Mouse (Mus musculus) G1E (cell line): Measurements from ENCODE around the gene Samd10.

Experiments
- CTCF ChIP-seq: IDR thresholded peaks from 2 replicates; pipeline ENCODE4 v1.5.1; 2012; ENCODE audit warnings: low read depth, low read length, inconsistent platforms, mixed read lengths
- POLR2AphosphoS5 ChIP-seq: IDR thresholded peaks from 2 replicates; pipeline ENCODE4 v1.6.1; 2012; ENCODE audit warnings: low read depth, low read length, inconsistent platforms; ENCODE audit not compliant: insufficient replicate concordance

DNA sequence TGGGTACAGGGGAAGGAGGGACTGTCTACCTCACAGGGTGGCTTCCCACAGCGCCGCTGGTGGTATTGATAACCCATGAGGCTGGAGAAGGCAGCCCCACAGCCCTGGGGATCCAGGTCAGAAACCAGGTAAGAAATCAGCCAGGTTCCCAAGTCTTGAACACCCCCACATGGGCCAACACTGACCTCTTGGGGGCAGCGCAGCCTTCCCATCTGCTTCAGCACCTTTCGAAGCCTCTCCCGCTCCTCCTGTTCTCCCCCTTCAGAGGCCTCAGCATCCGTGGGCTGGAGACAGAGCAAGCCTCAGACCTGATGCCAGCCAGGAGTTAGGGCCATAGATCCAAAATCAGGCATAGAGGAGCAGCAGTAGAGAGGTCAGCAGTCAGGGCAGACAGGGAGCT lies 11.2 kb downstream of the Samd10 start:
- TF ChIP-seq POLR2AphosphoS5 (no peak), CTCF (no peak)
